Mouse (Mus musculus) CD4-positive naive resting alpha-beta T cell, adult 57 days (primary cell): ENCODE results near the gene Ncapg2. TPM values are rescaled to one million over a fixed set of nuclear protein-coding genes. Genes with fewer than 3 reads are reported as not detected.

ENCODE experiments used
- total RNA-seq: library from RNA; stranded (reverse); gene quantifications from one replicate; pipeline ENCODE4 v1.2.4, GENCODE M21; 2023

Gene Ncapg2
- total RNA-seq, result 4.0 TPM

GRCm38 (mm10) chr12:116405045-116405835 lies at the start of gene Ncapg2:
TSS of gene Ncapg2 (plus strand) at chr12:116405402.

GRCm38 (mm10) chr12:116485591-116486403 lies 80.6 kb downstream of the Ncapg2 start, which contains the start of gene Ptprn2:
TSS of gene Ptprn2 (plus strand) at chr12:116485720.

Other genes starting within 250 kb of the Ncapg2 start
- gene Wdr60, start 142.4 kb upstream of the Ncapg2 start, total RNA-seq, result 1.2 TPM
- not detected for gene Gm11027, start 130.0 kb upstream of the Ncapg2 start, total RNA-seq
- gene Esyt2, start 124.2 kb upstream of the Ncapg2 start, total RNA-seq, result 254 TPM
- gene Ptprn2, start 80.3 kb downstream of the Ncapg2 start, total RNA-seq, result not detected